Mouse (Mus musculus) Patski (cell line): ENCODE results near the gene Avil. TPM values are rescaled to one million over a fixed set of nuclear protein-coding genes. Genes with fewer than 3 reads are reported as not detected.
A peak's percentile ranks its signal among the peaks of the same experiment; 100 is the strongest.

Experiments used
- ATAC-seq: fragments of 100-300 bp; one replicate; pipeline ENCODE4 v1.8.0; 2021
- CTCF ChIA-PET: fragments of 350-600 bp; sonication (Branson Sonifier 250); formaldehyde crosslinking; loops from one replicate; lab custom pipeline; 2022; ENCODE audit warnings: inconsistent platforms; lab: Charles Lee
- POLR2A ChIA-PET: fragments of 350-600 bp; sonication (Branson Sonifier 250); formaldehyde crosslinking; loops from one replicate; lab custom pipeline; 2022; ENCODE audit warnings: antibody characterized with exemption, inconsistent platforms; lab: Charles Lee
- DNase-seq: peaks from one replicate; pipeline ENCODE4 v3.0.0-alpha.2; 2011; ENCODE audit warnings: low read depth, low spot score
- H3K27me3 ChIP-seq: fragments of 371-371 bp; one replicate; pipeline ENCODE4 v1.5.1; 2021
- CTCF ChIP-seq: fragments of 100-300 bp; IDR thresholded peaks from one replicate; pipeline ENCODE4 v1.5.1; 2021
- in situ Hi-C: fragments of 300-500 bp; cut with MboI; formaldehyde crosslinking; loops from 3 replicates; pipeline ENCODE4 v1.11.1; 2018; ENCODE audit warnings: low pct_unique_long_range_greater_than_20kb, mixed read lengths
- polyA plus RNA-seq: library from polyadenylated mRNA; unstranded; gene quantifications from one replicate; pipeline ENCODE4 v1.2.3, GENCODE M21; 2021

The Avil gene
- polyA plus RNA-seq, 1 experiment from 2014 or later: 0.09 TPM

- CTCF ChIA-PET: interaction anchor here (1.5 kb wide), 1 partner anchor 31 kb away, joined by 6 read pairs; no protein-coding TSS in a partner anchor
- in situ Hi-C loops: loop anchor here (25.0 kb wide), 1 partner anchor 600 kb away; the partner anchor contains the start of genes Nab2 and Nemp1
- ATAC-seq: no peak
Measured at GRCm38 (mm10) chr10:127062503-127062902, 62.0 kb downstream of the Avil start.

DNA sequence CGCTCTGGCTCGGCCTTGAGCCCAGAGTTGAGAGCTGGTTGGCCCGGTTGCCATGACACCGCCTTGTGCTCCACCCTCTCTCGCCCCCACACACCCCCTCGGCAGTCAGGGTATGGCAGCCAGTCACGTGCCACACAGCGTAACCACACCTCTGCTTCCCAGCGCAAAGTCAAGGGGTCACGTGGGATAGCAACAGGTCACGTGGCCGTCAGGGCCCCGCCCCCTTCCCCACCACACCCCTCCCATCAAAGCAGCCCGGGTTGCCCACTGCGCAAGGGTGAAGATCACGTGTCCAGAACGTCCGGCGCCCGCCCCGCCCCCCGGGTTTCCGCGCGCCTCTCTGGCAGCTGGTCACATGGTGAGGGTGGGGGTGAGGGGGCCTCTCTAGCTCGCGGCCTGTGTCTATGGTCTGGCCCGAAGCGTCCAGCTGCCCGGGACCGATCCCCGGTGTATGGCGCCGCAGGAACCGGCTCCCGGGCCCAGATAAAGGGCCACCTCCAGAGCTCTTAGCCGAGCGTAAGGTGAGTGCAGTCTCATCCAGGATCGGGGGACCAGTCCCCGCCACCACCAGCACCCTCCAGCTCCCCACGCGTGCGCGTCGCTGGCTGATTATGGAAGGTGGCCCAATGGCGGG lies 62.8 kb downstream of the Avil start, which contains the start of gene Cdk4:
Gene Cdk4, plus strand, starts transcription at position 296 of the 634 bp plus-strand sequence.
- CTCF ChIA-PET: interaction anchor here (0.8 kb wide), 1 partner anchor 10 kb away, joined by 3 read pairs; no protein-coding TSS in a partner anchor
- H3K27me3 ChIP-seq: no peaks in the 10 kb centered on the region
- POLR2A ChIA-PET: interaction anchor here (0.6 to 1.1 kb wide), 3 partner anchors 11 to 82 kb away, joined by 3 read pairs; partner anchors contain the start of gene Agap2
- in situ Hi-C loops: loop anchor here (25.0 kb wide), 1 partner anchor 599 kb away; the partner anchor contains the start of genes Nab2 and Nemp1
- no peak for TF ChIP-seq CTCF
- ATAC-seq: peak; percentile 67
- peak; percentile 91 for DNase-seq

More at GRCm38 (mm10) chr10:127062503-127062902, 62.0 kb downstream of the Avil start:
- TF ChIP-seq CTCF: no peak
- POLR2A ChIA-PET: interaction anchor here (1.0 to 1.1 kb wide), 2 partner anchors 12 to 29 kb away, joined by 3 read pairs; partner anchors contain the start of gene Agap2
- H3K27me3 ChIP-seq: no peaks in the 10 kb centered on the region
- DNase-seq: no peak

GRCm38 (mm10) chr10:127063913-127064870 lies 63.7 kb downstream of the Avil start:
- CTCF ChIA-PET: interaction anchor here (0.8 kb wide), 1 partner anchor 9 kb away, joined by 3 read pairs; no protein-coding TSS in a partner anchor
- no peak for DNase-seq
- TF ChIP-seq CTCF: no peak
- H3K27me3 ChIP-seq: no peaks in the 10 kb centered on the region
- in situ Hi-C loops: loop anchor here (25.0 kb wide), 1 partner anchor 598 kb away; the partner anchor contains the start of genes Nab2 and Nemp1
- POLR2A ChIA-PET: interaction anchor here (0.6 to 1.1 kb wide), 2 partner anchors 10 to 81 kb away, joined by 3 read pairs; partner anchors contain the start of gene Agap2
- ATAC-seq: no peak

- no peaks in the 10 kb centered on the region for H3K27me3 ChIP-seq
- CTCF ChIA-PET: no interaction called here
- TF ChIP-seq CTCF: no peak
- ATAC-seq (no peak), DNase-seq (no peak)
- POLR2A ChIA-PET: no interaction called here
- in situ Hi-C loops: loop anchor here (25.0 kb wide), 1 partner anchor 596 kb away; the partner anchor contains the start of genes Nab2 and Nemp1
Measured at GRCm38 (mm10) chr10:127065981-127066380, 65.5 kb downstream of the Avil start.

- no peak for ATAC-seq
- in situ Hi-C loops: loop anchor here (25.0 kb wide), 1 partner anchor 596 kb away; the partner anchor contains the start of genes Nab2 and Nemp1
Measured at GRCm38 (mm10) chr10:127066519-127067018, 66.1 kb downstream of the Avil start.

GRCm38 (mm10) chr10:127068360-127069038 lies 68.0 kb downstream of the Avil start:
- TF ChIP-seq CTCF: no peak
- no peak for DNase-seq
- ChIA-PET POLR2A (no interaction called here), CTCF (interaction anchor here (1.3 to 1.7 kb wide), 2 partner anchors 10 to 15 kb away, joined by 4 read pairs; no protein-coding TSS in a partner anchor)
- ATAC-seq: no peak
- H3K27me3 ChIP-seq: no peaks in the 10 kb centered on the region
- in situ Hi-C loops: loop anchor here (25.0 kb wide), 1 partner anchor 594 kb away; the partner anchor contains the start of genes Nab2 and Nemp1

More at GRCm38 (mm10) chr10:127066519-127067018, 66.1 kb downstream of the Avil start:
- ChIA-PET POLR2A (no interaction called here), CTCF (no interaction called here)
- TF ChIP-seq CTCF: no peak
- no peaks in the 10 kb centered on the region for H3K27me3 ChIP-seq
- no peak for DNase-seq

GRCm38 (mm10) chr10:127069281-127070189 lies 69.0 kb downstream of the Avil start:
- POLR2A ChIA-PET: interaction anchor here (1.5 kb wide), 1 partner anchor 28 kb away, joined by 4 read pairs; the partner anchor contains the start of genes Eef1akmt3 and Mettl1
- in situ Hi-C loops: loop anchor here (25.0 kb wide), 1 partner anchor 593 kb away; the partner anchor contains the start of genes Nab2 and Nemp1
- TF ChIP-seq CTCF: no peak
- no peak for DNase-seq
- peak; percentile 28 for ATAC-seq
- no peaks in the 10 kb centered on the region for H3K27me3 ChIP-seq
- CTCF ChIA-PET: interaction anchor here (0.6 to 1.7 kb wide), 2 partner anchors 14 to 23 kb away, joined by 3 to 4 read pairs; no protein-coding TSS in a partner anchor

Other genes with a start within 250 kb of the Avil start
- gene Atp23, start 99.4 kb upstream of the Avil start, polyA plus RNA-seq: 14.5 TPM
- gene Ctdsp2, start 22.0 kb upstream of the Avil start, polyA plus RNA-seq: 101 TPM
- gene Tsfm, start 30.1 kb downstream of the Avil start, polyA plus RNA-seq: 61.7 TPM
- gene Mettl1, start 40.7 kb downstream of the Avil start, polyA plus RNA-seq: 15.8 TPM
- gene Eef1akmt3, start 40.8 kb downstream of the Avil start, polyA plus RNA-seq: 0.44 TPM
- 0.51 TPM for gene Cyp27b1, start 47.5 kb downstream of the Avil start, polyA plus RNA-seq
- gene March9, start 59.5 kb downstream of the Avil start, polyA plus RNA-seq: 28.6 TPM
- 669 TPM for gene Cdk4, start 62.8 kb downstream of the Avil start, polyA plus RNA-seq
- 116 TPM for gene Tspan31, start 69.6 kb downstream of the Avil start, polyA plus RNA-seq
- 1.4 TPM for gene Agap2, start 74.6 kb downstream of the Avil start, polyA plus RNA-seq
- gene Os9, start 120.4 kb downstream of the Avil start, polyA plus RNA-seq: 173 TPM
- gene B4galnt1, start 164.5 kb downstream of the Avil start, polyA plus RNA-seq: 112 TPM
- gene Slc26a10, start 179.9 kb downstream of the Avil start, polyA plus RNA-seq: 0.85 TPM
- 106 TPM for gene Arhgef25, start 189.4 kb downstream of the Avil start, polyA plus RNA-seq
- 155 TPM for gene Dtx3, start 195.0 kb downstream of the Avil start, polyA plus RNA-seq
- gene Pip4k2c, start 210.9 kb downstream of the Avil start, polyA plus RNA-seq: 76.8 TPM